Mouse (Mus musculus) cortical plate, adult 2 months (tissue): ENCODE measurements around the gene Cdh26.

Experiments used
- CTCF ChIP-seq: fragments of 200-500 bp; IDR thresholded peaks from 2 replicates; pipeline ENCODE4 v1.5.1; 2011; ENCODE audit warnings: mild to moderate bottlenecking, control low read depth, low read length; ENCODE audit not compliant: insufficient read depth; ENCODE audit errors: extremely low read depth
- POLR2A ChIP-seq: fragments of 200-500 bp; IDR thresholded peaks from 2 replicates; pipeline ENCODE4 v1.6.1; 2011; ENCODE audit warnings: mild to moderate bottlenecking, low read length, control low read depth; ENCODE audit not compliant: insufficient read depth; ENCODE audit errors: extremely low read depth

- TF ChIP-seq CTCF: no peak
- no peak for TF ChIP-seq POLR2A
Observed at GRCm38 (mm10) chr2:178473916-178474315, 43.6 kb downstream of the Cdh26 start.
